Mouse (Mus musculus) limb, embryonic 14.5 days (tissue): Measurements from ENCODE around the gene Acp1. TPM values are rescaled to one million over a fixed set of nuclear protein-coding genes. Genes with fewer than 3 reads are reported as not detected.

ENCODE experiments used
- ATAC-seq: fragments of 200-750 bp; cut with Nextera tagmentation; 2 replicates; pipeline ENCODE4 v1.8.0; 2017; ENCODE audit warnings: low read depth, moderate number of reproducible peaks, moderate TSS enrichment; ENCODE audit not compliant: low FRiP score
- DNase-seq: peaks from one replicate; pipeline ENCODE4 v3.0.0-alpha.2; 2015; ENCODE audit warnings: low spot score
- H3K27ac ChIP-seq: fragments of 300-500 bp; sonication (generic); replicated peaks from 2 replicates; pipeline ENCODE4 v1.5.1; 2014; ENCODE audit warnings: low read depth, mild to moderate bottlenecking, low read length, moderate library complexity, mixed read lengths
- H3K27me3 ChIP-seq: fragments of 300-500 bp; sonication (generic); 2 replicates; pipeline ENCODE4 v1.6.1; 2014; ENCODE audit warnings: low read length, mixed read lengths; ENCODE audit not compliant: control insufficient read depth, insufficient read depth
- H3K36me3 ChIP-seq: fragments of 300-500 bp; sonication (generic); 2 replicates; pipeline ENCODE4 v1.6.1; 2014; ENCODE audit warnings: mild to moderate bottlenecking, low read length, moderate library complexity, mixed read lengths; ENCODE audit not compliant: control insufficient read depth, insufficient read depth
- H3K4me1 ChIP-seq: fragments of 300-500 bp; sonication (generic); 2 replicates; pipeline ENCODE4 v1.6.1; 2014; ENCODE audit warnings: antibody characterized with exemption, low read length, mixed read lengths; ENCODE audit not compliant: control insufficient read depth, insufficient read depth
- H3K4me2 ChIP-seq: fragments of 300-500 bp; sonication (generic); replicated peaks from 2 replicates; pipeline ENCODE4 v1.6.1; 2014; ENCODE audit warnings: low read depth, mild to moderate bottlenecking, low read length, moderate library complexity; ENCODE audit not compliant: severe bottlenecking
- H3K4me3 ChIP-seq: fragments of 300-500 bp; sonication (generic); replicated peaks from 2 replicates; pipeline ENCODE4 v1.5.1; 2014; ENCODE audit warnings: low read length
- H3K9ac ChIP-seq: fragments of 300-500 bp; sonication (generic); 2 replicates; pipeline ENCODE4 v1.6.1; 2014; ENCODE audit warnings: mild to moderate bottlenecking, low read depth, low read length, moderate library complexity; ENCODE audit not compliant: severe bottlenecking
- H3K9me3 ChIP-seq: fragments of 300-500 bp; sonication (generic); 2 replicates; pipeline ENCODE4 v1.6.1; 2016; ENCODE audit warnings: low read length; ENCODE audit not compliant: control insufficient read depth
- POLR2A ChIP-seq: fragments of 200-500 bp; IDR thresholded peaks from 2 replicates; pipeline ENCODE4 v1.8.0; 2012; ENCODE audit warnings: inconsistent platforms, mild to moderate bottlenecking, moderate library complexity, borderline replicate concordance; ENCODE audit not compliant: insufficient read depth, insufficient read length; ENCODE audit errors: extremely low read depth
- WGBS: fragments of 180-500 bp; shearing (Covaris S2); extraction: QIAGEN DNeasy Blood & Tissue Kit; methylation state at CpG from one replicate; pipeline ENCODE4 v1.1.7; 2014; 5-methylcytosine and 5-hydroxymethylcytosine counted together
- polyA plus RNA-seq, 2 experiments: library from polyadenylated mRNA; depleted of rRNA in 1 of 2; stranded (reverse) in 1 of 2; unstranded in 1 of 2; fragments of >200 nt; fragmentation: Nextera tagmentation in 1 of 2; extraction: Ambion mirVana in 1 of 2; gene quantifications; 2 replicates each; pipeline versions ENCODE4 v1.2.1 to v1.2.3; 2012 to 2014

The Acp1 gene
- polyA plus RNA-seq, 2 experiments: 27.3 to 169 TPM

GRCm38 (mm10) chr12:30850902-30851301 is 60.5 kb downstream of the Acp1 start:
- no peaks in the 10 kb centered on the region for H3K9me3 ChIP-seq
- no peaks in the 10 kb centered on the region for H3K4me1 ChIP-seq
- no peak for DNase-seq
- H3K9ac ChIP-seq: no peak overlapping the region
- H3K4me3 ChIP-seq: no peak overlapping the region
- no peak overlapping the region for H3K4me2 ChIP-seq
- no peaks in the 10 kb centered on the region for H3K36me3 ChIP-seq
- ATAC-seq: no peak
- no peak overlapping the region for H3K27ac ChIP-seq
- no peaks in the 10 kb centered on the region for H3K27me3 ChIP-seq
- no peak for TF ChIP-seq POLR2A
- 60% methylated on average over 2 of the region's 2 CpGs for WGBS

GRCm38 (mm10) chr12:30848521-30848920 is 62.9 kb downstream of the Acp1 start:
- Histone ChIP-seq H3K27ac (no peak overlapping the region), H3K4me3 (no peak overlapping the region), H3K4me2 (no peak overlapping the region), H3K36me3 (no peaks in the 10 kb centered on the region), H3K4me1 (no peaks in the 10 kb centered on the region), H3K9ac (no peak overlapping the region), H3K9me3 (no peaks in the 10 kb centered on the region), H3K27me3 (no peaks in the 10 kb centered on the region)
- ATAC-seq (no peak), DNase-seq (no peak)
- no peak for TF ChIP-seq POLR2A
- WGBS: 33% methylated on average over 1 of the region's 1 CpGs

Other genes with a start within 250 kb of the Acp1 start
- 2.1 and 2.4 TPM in 2 replicates for gene Alkal2, start 27.3 kb downstream of the Acp1 start, polyA plus RNA-seq (2012; rRNA removed)
- 2.0 and 2.1 TPM in 2 replicates for gene Alkal2, start 27.3 kb downstream of the Acp1 start, polyA plus RNA-seq (2014; fragmentation: Nextera tagmentation; extraction: Ambion mirVana)
- 6.5 and 7.4 TPM in 2 replicates for gene Sh3yl1, start 79 bp upstream of the Acp1 start, polyA plus RNA-seq (2012; rRNA removed)
- gene Sh3yl1, start 79 bp upstream of the Acp1 start, polyA plus RNA-seq (2014; fragmentation: Nextera tagmentation; extraction: Ambion mirVana): 11.3 and 13.1 TPM in 2 replicates
- gene Fam110c, start 162.3 kb upstream of the Acp1 start, polyA plus RNA-seq (2012; rRNA removed): 0.03 and 0.09 TPM in 2 replicates
- 0.40 TPM in 1 of 2 replicates, not detected in the other for gene Fam110c, start 162.3 kb upstream of the Acp1 start, polyA plus RNA-seq (2014; fragmentation: Nextera tagmentation; extraction: Ambion mirVana)